Mouse (Mus musculus): ENCODE data around the gene Mapk1. TPM values are rescaled to one million over a fixed set of nuclear protein-coding genes. Genes with fewer than 3 reads are reported as not detected.
A peak's percentile ranks its signal among the peaks of the same experiment; 100 is the strongest.
"Not testable (repeated sequence)": the region's sequence is repeated elsewhere in the genome, so short reads cannot be mapped to it uniquely, and the experiment has no call there.

Mapk1 gene
- 10 to 100 TPM; 30.0 to 37.9 (median 31.0) TPM for polyA plus RNA-seq (2017; shearing (Covaris generic))

DNA sequence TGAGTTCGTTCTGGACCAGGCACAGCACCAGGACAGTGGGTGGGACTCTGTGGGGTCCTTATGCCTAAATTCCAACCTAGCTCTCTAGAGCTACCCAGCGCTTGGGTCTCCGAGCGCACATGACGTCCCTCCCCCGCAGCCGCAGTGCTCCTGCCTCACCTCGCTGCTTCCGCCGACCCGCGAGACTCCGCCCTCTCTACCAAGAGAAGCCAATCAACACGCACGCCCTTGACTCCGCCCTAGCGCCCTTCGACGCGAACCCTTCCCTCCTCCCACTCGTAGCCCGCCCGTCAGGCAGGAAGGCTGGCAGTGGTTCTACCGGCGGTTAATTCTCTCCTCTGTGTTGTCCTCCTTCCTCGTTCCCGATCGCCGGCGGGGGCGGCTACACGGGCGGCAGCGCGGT lies at the start of gene Mapk1:
TSS of gene Mapk1 (plus strand) at position 252 of the 403 bp plus-strand sequence.
- peak; percentile 98 for ATAC-seq

GRCm38 (mm10) chr16:16939543-16939942 lies 43.6 kb upstream of the Mapk1 start:
- ATAC-seq = no peak

GRCm38 (mm10) chr16:16941078-16941477 lies 42.1 kb upstream of the Mapk1 start:
- ATAC-seq = no peak

- no peak for ATAC-seq
Measured at GRCm38 (mm10) chr16:16958575-16958974, 24.6 kb upstream of the Mapk1 start.

- no peak for ATAC-seq
Measured at GRCm38 (mm10) chr16:16959907-16960306, 23.3 kb upstream of the Mapk1 start.

DNA sequence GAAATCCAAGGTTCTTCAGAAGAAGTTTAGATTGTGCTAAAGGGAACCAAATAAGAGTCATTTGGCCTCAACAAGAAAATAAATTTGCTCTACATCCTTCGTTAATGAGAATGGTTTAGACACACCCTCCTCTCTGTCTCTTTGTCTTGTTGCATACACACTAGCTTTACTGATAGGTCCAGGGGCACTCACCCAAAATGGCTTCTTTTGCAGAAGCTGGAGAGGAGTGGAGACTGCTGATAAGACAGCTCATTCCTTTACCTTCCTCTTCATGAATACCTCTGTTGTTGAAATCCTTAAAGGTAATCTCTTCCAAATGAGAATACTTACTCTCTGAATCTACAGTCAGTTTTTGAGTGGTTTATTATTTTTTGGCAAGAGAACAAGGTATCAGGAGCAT lies 18.0 kb upstream of the Mapk1 start:
- ATAC-seq = no peak

DNA sequence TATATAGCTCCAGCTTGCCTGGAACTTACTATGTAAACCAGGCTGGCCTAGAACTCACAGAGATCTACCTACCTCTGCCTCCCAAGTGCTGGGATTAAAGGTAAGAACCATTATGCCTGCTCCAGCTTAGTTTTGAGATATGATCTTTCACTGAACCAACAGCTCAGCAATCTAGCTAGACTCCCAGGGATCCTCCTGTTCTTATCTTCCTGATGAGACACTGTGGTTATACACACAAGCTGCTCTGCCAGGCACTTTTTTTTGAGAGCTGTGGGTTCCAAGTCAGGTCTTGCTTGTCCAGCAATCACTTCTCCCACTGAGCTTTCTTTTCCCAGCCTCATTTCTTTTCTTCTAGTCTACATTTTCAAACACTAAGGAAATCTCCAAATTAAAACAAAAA lies 16.9 kb upstream of the Mapk1 start:
- no peak for ATAC-seq

GRCm38 (mm10) chr16:16978061-16978460 lies 5.1 kb upstream of the Mapk1 start:
- ATAC-seq = no peak

DNA sequence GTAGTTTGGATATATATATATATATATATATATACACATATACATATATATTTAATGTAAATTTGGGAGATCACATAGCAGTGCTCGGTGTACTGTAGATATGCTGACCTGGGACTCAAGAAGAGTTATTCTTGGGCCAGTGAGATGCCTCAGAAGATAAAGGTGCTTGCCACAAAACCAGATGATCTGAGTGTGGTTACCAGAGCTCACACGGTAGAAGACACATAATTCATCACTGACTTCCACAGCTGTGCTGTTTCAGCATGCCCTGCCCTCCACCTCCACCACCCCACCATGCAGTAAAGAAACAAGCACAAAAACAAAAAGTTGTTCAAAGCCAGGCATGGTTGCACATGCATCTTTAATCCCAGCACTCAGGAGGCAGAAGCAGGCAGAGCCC lies 4.4 kb upstream of the Mapk1 start:
- no peak for ATAC-seq

DNA sequence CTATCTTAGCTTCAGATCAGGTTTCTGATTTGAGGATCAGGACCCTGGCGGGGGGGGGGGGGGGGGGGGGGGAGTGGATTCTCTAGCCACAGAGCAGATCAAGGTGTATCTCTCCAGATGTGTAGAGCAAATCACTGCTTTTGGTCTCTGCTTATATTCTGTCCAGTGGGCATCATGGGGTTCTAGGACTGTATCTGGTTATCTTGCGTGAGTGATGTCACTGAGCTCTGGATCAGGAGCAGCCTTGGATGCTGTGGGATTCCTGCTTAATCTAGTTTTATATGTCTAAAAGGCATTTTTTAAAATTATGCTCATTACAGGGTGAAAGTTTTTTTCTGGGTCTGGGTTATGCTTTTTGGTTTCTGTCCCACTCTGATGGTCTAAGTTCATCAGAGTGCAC lies 546 bp upstream of the Mapk1 start:
- ATAC-seq = no peak

- peak; percentile 55 for ATAC-seq
Measured at GRCm38 (mm10) chr16:16983534-16984422, 596 bp downstream of the Mapk1 start.

GRCm38 (mm10) chr16:16984423-16984941 lies 1.3 kb downstream of the Mapk1 start:
- no peak for ATAC-seq

DNA sequence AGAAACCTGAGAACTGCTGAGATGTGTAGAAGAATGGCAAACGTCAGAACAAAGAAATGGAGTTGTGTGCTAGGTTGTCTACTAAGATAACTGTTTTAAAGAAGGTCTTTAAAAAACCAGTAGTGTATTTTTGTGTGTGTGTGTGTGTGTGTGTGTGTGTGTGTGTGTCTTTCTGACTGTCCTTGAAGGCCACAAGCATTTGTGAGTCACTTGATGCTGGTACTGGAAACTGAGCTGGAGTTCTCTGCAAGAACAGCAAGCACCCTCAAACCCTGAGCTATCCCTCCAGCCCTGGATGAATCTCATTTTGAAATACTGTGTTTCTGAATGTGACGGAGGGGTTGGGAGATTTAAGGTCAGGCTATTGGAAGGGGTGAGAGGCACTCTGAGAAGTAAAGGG lies 4.1 kb downstream of the Mapk1 start:
- ATAC-seq = no peak

DNA sequence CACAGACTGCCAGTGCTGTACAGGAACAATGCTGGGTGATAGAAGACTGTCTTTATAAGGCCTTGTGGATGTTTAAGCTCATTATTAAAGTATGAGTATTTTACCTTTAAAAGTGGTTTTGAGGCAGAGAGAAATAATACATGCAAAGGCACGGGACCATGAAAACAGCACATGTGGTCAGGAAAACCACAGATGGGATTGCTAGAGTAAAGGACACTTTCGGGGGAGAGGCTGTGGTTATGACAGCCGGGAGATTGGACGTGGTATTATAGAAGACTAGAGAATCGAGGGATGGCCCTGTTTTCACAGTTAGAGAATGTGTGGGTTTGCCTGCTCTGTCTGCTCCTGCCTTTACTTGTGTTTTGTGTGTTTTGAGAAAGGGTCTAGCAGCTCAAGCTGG lies 5.7 kb downstream of the Mapk1 start:
- no peak for ATAC-seq

- no peak for ATAC-seq
Measured at GRCm38 (mm10) chr16:16990021-16990420, 6.8 kb downstream of the Mapk1 start.

DNA sequence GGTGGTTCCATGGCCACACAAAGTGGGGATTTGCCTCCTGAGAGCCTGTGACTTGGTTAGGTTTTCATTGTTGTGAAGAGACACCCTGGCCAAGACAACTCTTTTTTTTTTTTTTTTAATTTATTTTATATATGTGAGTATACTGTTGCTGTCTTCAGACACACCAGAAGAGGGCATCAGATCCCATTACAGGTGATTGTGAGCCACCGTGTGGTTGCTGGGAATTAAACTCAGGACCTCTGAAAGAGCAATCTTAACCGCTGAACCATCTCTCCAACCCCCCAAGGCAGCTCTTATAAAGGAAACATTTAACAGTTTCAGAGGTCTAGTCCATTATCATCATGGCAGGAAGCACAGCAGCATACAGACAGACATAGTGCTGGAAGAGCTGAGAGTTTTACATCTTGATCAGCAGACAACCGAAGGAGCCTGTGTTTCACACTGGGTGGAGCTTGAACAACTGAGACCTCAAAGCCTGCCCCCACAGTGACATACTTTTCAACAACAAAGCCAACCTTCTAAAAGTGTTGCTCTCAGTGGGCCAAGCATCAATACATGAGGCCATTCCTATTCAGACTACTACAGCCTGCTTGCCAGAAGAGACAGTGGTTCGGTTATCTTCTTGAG lies 11.4 kb downstream of the Mapk1 start:
- ATAC-seq = peak; percentile 60

- not testable (repeated sequence) for ATAC-seq
Measured at GRCm38 (mm10) chr16:16996121-16996729, 13.0 kb downstream of the Mapk1 start.

GRCm38 (mm10) chr16:17001109-17001508 lies 17.9 kb downstream of the Mapk1 start:
- ATAC-seq = no peak

- ATAC-seq = no peak
Measured at GRCm38 (mm10) chr16:17007070-17007469, 23.9 kb downstream of the Mapk1 start.

DNA sequence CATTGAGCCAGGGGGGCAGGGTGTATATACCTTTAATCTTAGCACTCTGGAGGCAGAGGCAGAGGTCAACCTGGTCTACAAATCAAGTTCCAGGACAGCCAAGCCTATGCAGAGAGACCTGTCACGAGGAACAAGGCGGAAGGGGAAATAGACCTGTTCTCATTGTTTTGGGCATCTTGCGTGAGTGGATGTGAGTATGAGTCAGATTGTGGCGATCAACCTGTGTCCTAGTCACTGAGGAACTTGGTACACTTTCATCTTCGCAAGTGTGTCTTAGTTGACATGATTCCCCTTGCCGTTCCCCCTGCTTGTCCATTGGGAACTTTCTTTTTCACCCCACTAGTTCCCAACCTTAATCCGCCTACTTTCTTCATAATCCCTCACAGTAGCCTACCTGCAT lies 26.9 kb downstream of the Mapk1 start:
- ATAC-seq = no peak

GRCm38 (mm10) chr16:17012583-17012982 lies 29.4 kb downstream of the Mapk1 start:
- ATAC-seq = peak; percentile 85

DNA sequence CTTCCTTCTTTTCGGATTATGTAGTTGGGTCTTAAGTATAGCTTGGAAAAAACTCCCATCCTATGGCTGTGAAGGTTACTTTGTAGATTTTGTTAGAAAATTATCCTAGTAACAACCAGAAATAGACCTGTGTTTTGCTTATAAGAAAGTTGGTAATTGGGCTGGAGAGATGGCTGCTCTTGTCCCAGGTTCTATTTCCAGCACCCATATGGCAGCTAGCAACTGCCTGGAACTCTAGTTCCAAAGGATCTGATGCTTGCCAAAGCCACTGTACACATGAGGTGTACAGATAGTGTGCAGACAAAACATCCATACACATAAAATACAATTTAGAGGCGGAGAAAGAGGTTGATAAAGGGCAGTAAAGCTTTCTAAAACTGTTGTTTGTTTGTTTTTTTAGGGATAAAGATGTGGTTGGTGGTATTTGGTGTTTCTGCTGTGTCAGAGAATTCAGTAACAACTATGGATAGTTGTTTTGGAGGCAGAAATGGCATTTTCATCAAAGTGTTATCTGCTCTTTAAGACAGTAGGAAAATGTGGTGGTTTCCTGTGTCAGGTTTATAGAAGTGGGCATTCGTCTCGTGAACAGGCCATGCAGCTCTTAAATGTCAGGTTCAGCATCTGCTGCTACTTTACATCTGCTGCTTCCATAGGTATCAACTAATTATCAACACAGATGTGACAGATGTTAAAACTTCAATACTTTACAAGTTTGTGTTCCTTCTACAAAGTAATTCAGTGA lies 32.1 kb downstream of the Mapk1 start:
- peak; percentile 47 for ATAC-seq

- peak; percentile 57 for ATAC-seq
Measured at GRCm38 (mm10) chr16:17015853-17016230, 32.7 kb downstream of the Mapk1 start.
